Mouse (Mus musculus) spleen, adult 2 months (tissue): ENCODE measurements around the gene Gm21497.
"Not testable (repeated sequence)": the region's sequence is repeated elsewhere in the genome, so short reads cannot be mapped to it uniquely, and the experiment has no call there.

Source experiments
- CTCF ChIP-seq: fragments of 200-500 bp; IDR thresholded peaks from 2 replicates; pipeline ENCODE4 v1.5.1; 2011; ENCODE audit warnings: mild to moderate bottlenecking, inconsistent platforms; ENCODE audit not compliant: insufficient read depth, insufficient read length, insufficient replicate concordance; ENCODE audit errors: extremely low read depth
- POLR2A ChIP-seq: fragments of 200-500 bp; IDR thresholded peaks from 2 replicates; pipeline ENCODE4 v1.6.1; 2011; ENCODE audit warnings: low read depth, low read length, inconsistent platforms

GRCm38 (mm10) chrY:61646446-61646845 lies at the start of gene Gm21497:
- TF ChIP-seq CTCF, POLR2A: not testable (repeated sequence)
